Mouse (Mus musculus) E14TG2a.4 (cell line): Measurements from ENCODE around the gene Igdcc4.

Experiments
- CTCF ChIP-seq: conservative IDR thresholded peaks from 2 replicates; pipeline ENCODE4 v1.5.1; 2014; ENCODE audit warnings: low read length
- NANOG ChIP-seq: IDR thresholded peaks from 2 replicates; pipeline ENCODE4 v1.6.1; 2014; ENCODE audit warnings: borderline replicate concordance, low read length, mixed read lengths
- POU5F1 ChIP-seq: IDR thresholded peaks from 2 replicates; pipeline ENCODE4 v1.6.1; 2014; ENCODE audit warnings: low read length, borderline replicate concordance

GRCm38 (mm10) chr9:65086801-65087200 is 14.5 kb upstream of the Igdcc4 start:
- TF ChIP-seq CTCF: no peak
- no peak for TF ChIP-seq NANOG
- no peak for TF ChIP-seq POU5F1
